Mouse (Mus musculus) limb, embryonic 10.5 days (tissue): Measurements from ENCODE around the gene Gcnt3. TPM values are rescaled to one million over a fixed set of nuclear protein-coding genes. Genes with fewer than 3 reads are reported as not detected.
A peak's percentile ranks its signal among the peaks of the same experiment; 100 is the strongest.

Experiments used
- DNase-seq: peaks from one replicate; pipeline ENCODE4 v3.0.0-alpha.2; 2017; ENCODE audit warnings: low spot score
- H3K27ac ChIP-seq: fragments of 300-500 bp; sonication (generic); 2 replicates; pipeline ENCODE4 v1.5.1; 2016; ENCODE audit warnings: mild to moderate bottlenecking
- H3K27me3 ChIP-seq: fragments of 300-500 bp; sonication (generic); 2 replicates; pipeline ENCODE4 v1.6.1; 2016; ENCODE audit warnings: low read depth, mild to moderate bottlenecking; ENCODE audit not compliant: poor library complexity, severe bottlenecking
- H3K36me3 ChIP-seq: fragments of 300-500 bp; sonication (generic); 2 replicates; pipeline ENCODE4 v1.6.1; 2016; ENCODE audit warnings: mild to moderate bottlenecking, moderate library complexity
- H3K4me1 ChIP-seq: fragments of 300-500 bp; sonication (generic); 2 replicates; pipeline ENCODE4 v1.6.1; 2016
- H3K4me3 ChIP-seq: fragments of 300-500 bp; sonication (generic); 2 replicates; pipeline ENCODE4 v1.5.1; 2016; ENCODE audit warnings: mild to moderate bottlenecking, moderate library complexity
- H3K9me3 ChIP-seq: fragments of 300-500 bp; sonication (generic); replicated peaks from 2 replicates; pipeline ENCODE4 v1.6.1; 2016; ENCODE audit warnings: mild to moderate bottlenecking
- WGBS: fragments of 180-500 bp; shearing (Covaris S2); methylation state at CpG from one replicate; pipeline ENCODE4 v1.1.7; 2016; 5-methylcytosine and 5-hydroxymethylcytosine counted together
- polyA plus RNA-seq: library from polyadenylated mRNA; unstranded; fragments of >200 nt; fragmentation: Nextera tagmentation; extraction: Ambion mirVana; gene quantifications from 2 replicates; pipeline ENCODE4 v1.2.1, GENCODE M21; 2016

Gcnt3 gene
- polyA plus RNA-seq: not detected in 2 replicates

GRCm38 (mm10) chr9:70037988-70038387 lies at the start of gene Gcnt3:
Gcnt3 (minus strand) TSS chr9:70038088.
- Histone ChIP-seq H3K9me3 (no peaks in the 10 kb centered on the region), H3K4me3 (no peak within 1 kb of the TSS), H3K27ac (no peak within 1 kb of the TSS), H3K27me3 (no peaks in the 10 kb centered on the region), H3K4me1 (no peaks in the 10 kb centered on the region), H3K36me3 (no peaks in the 10 kb centered on the region)
- DNase-seq: no peak
- 88% methylated on average over 7 of the region's 7 CpGs for WGBS

GRCm38 (mm10) chr9:70087379-70087778 lies 49.5 kb upstream of the Gcnt3 start:
- no peaks in the 10 kb centered on the region for H3K36me3 ChIP-seq
- no peaks in the 10 kb centered on the region for H3K27me3 ChIP-seq
- DNase-seq: no peak
- H3K4me3 ChIP-seq: no peak overlapping the region
- WGBS: 83% methylated on average over 5 of the region's 5 CpGs
- peaks cover 7% of the 10 kb centered on the region for H3K4me1 ChIP-seq
- no peaks in the 10 kb centered on the region for H3K9me3 ChIP-seq
- no peak overlapping the region for H3K27ac ChIP-seq

GRCm38 (mm10) chr9:70086091-70086490 lies 48.2 kb upstream of the Gcnt3 start:
- Histone ChIP-seq H3K9me3 (no peaks in the 10 kb centered on the region), H3K4me3 (no peak overlapping the region), H3K27me3 (no peaks in the 10 kb centered on the region), H3K36me3 (no peaks in the 10 kb centered on the region), H3K4me1 (peaks cover 13% of the 10 kb centered on the region), H3K27ac (no peak overlapping the region)
- DNase-seq: no peak
- WGBS: 42% methylated on average over 6 of the region's 6 CpGs

GRCm38 (mm10) chr9:70084107-70084506 lies 46.2 kb upstream of the Gcnt3 start:
- H3K27me3 ChIP-seq: no peaks in the 10 kb centered on the region
- DNase-seq: peak; percentile 70
- H3K27ac ChIP-seq: no peak overlapping the region
- H3K4me3 ChIP-seq: no peak overlapping the region
- 67% methylated on average over 11 of the region's 11 CpGs for WGBS
- H3K4me1 ChIP-seq: peaks cover 13% of the 10 kb centered on the region
- no peaks in the 10 kb centered on the region for H3K36me3 ChIP-seq
- no peaks in the 10 kb centered on the region for H3K9me3 ChIP-seq

GRCm38 (mm10) chr9:70082357-70083204 lies 44.7 kb upstream of the Gcnt3 start:
- Histone ChIP-seq H3K27ac (peak overlapping the region; percentile 31; the same call in 1 of the 2 replicates), H3K36me3 (no peaks in the 10 kb centered on the region), H3K27me3 (no peaks in the 10 kb centered on the region), H3K4me3 (peak overlapping the region; percentile 22; the same call in 1 of the 2 replicates), H3K4me1 (peaks cover 13% of the 10 kb centered on the region), H3K9me3 (no peaks in the 10 kb centered on the region)
- WGBS: 54% methylated on average over 25 of the region's 25 CpGs
- DNase-seq: no peak

- DNase-seq: no peak
- H3K9me3 ChIP-seq: no peaks in the 10 kb centered on the region
- H3K27ac ChIP-seq: no peak overlapping the region
- no peak overlapping the region for H3K4me3 ChIP-seq
- H3K27me3 ChIP-seq: no peaks in the 10 kb centered on the region
- peaks cover 13% of the 10 kb centered on the region for H3K4me1 ChIP-seq
- 94% methylated on average over 7 of the region's 7 CpGs for WGBS
- H3K36me3 ChIP-seq: no peaks in the 10 kb centered on the region
Measured at GRCm38 (mm10) chr9:70081767-70082166, 43.9 kb upstream of the Gcnt3 start.

GRCm38 (mm10) chr9:70080976-70081375 lies 43.1 kb upstream of the Gcnt3 start:
- H3K27ac ChIP-seq: no peak overlapping the region
- H3K4me1 ChIP-seq: peaks cover 13% of the 10 kb centered on the region
- H3K36me3 ChIP-seq: no peaks in the 10 kb centered on the region
- WGBS: 79% methylated on average over 2 of the region's 2 CpGs
- DNase-seq: no peak
- no peaks in the 10 kb centered on the region for H3K9me3 ChIP-seq
- H3K4me3 ChIP-seq: no peak overlapping the region
- H3K27me3 ChIP-seq: no peaks in the 10 kb centered on the region

- no peaks in the 10 kb centered on the region for H3K9me3 ChIP-seq
- H3K27me3 ChIP-seq: no peaks in the 10 kb centered on the region
- peaks cover 13% of the 10 kb centered on the region for H3K4me1 ChIP-seq
- no peak overlapping the region for H3K27ac ChIP-seq
- DNase-seq: no peak
- no peak overlapping the region for H3K4me3 ChIP-seq
- H3K36me3 ChIP-seq: no peaks in the 10 kb centered on the region
- WGBS: 93% methylated on average over 9 of the region's 9 CpGs
Measured at GRCm38 (mm10) chr9:70080027-70080800, 42.3 kb upstream of the Gcnt3 start.

GRCm38 (mm10) chr9:70078034-70078433 lies 40.1 kb upstream of the Gcnt3 start:
- Histone ChIP-seq H3K27ac (no peak overlapping the region), H3K9me3 (no peaks in the 10 kb centered on the region), H3K4me1 (peaks cover 12% of the 10 kb centered on the region), H3K27me3 (no peaks in the 10 kb centered on the region), H3K4me3 (no peak overlapping the region), H3K36me3 (no peaks in the 10 kb centered on the region)
- WGBS: 91% methylated on average over 3 of the region's 3 CpGs
- DNase-seq: no peak

- DNase-seq: no peak
- no peak overlapping the region for H3K27ac ChIP-seq
- H3K36me3 ChIP-seq: no peaks in the 10 kb centered on the region
- H3K27me3 ChIP-seq: no peaks in the 10 kb centered on the region
- peaks cover 4% of the 10 kb centered on the region for H3K4me1 ChIP-seq
- no peak overlapping the region for H3K4me3 ChIP-seq
- 80% methylated on average over 7 of the region's 7 CpGs for WGBS
- no peaks in the 10 kb centered on the region for H3K9me3 ChIP-seq
Measured at GRCm38 (mm10) chr9:70077170-70077569, 39.3 kb upstream of the Gcnt3 start.

GRCm38 (mm10) chr9:70072387-70072786 lies 34.5 kb upstream of the Gcnt3 start:
- no peak overlapping the region for H3K27ac ChIP-seq
- WGBS: 92% methylated on average over 8 of the region's 8 CpGs
- no peaks in the 10 kb centered on the region for H3K9me3 ChIP-seq
- no peaks in the 10 kb centered on the region for H3K36me3 ChIP-seq
- DNase-seq: no peak
- no peaks in the 10 kb centered on the region for H3K4me1 ChIP-seq
- no peaks in the 10 kb centered on the region for H3K27me3 ChIP-seq
- H3K4me3 ChIP-seq: no peak overlapping the region

- H3K4me3 ChIP-seq: no peak overlapping the region
- H3K27ac ChIP-seq: no peak overlapping the region
- no peaks in the 10 kb centered on the region for H3K9me3 ChIP-seq
- no peaks in the 10 kb centered on the region for H3K36me3 ChIP-seq
- 83% methylated on average over 8 of the region's 8 CpGs for WGBS
- no peak for DNase-seq
- no peaks in the 10 kb centered on the region for H3K27me3 ChIP-seq
- no peaks in the 10 kb centered on the region for H3K4me1 ChIP-seq
Measured at GRCm38 (mm10) chr9:70069961-70070435, 32.1 kb upstream of the Gcnt3 start.

GRCm38 (mm10) chr9:70067497-70067896 lies 29.6 kb upstream of the Gcnt3 start:
- Histone ChIP-seq H3K4me1 (no peaks in the 10 kb centered on the region), H3K36me3 (no peaks in the 10 kb centered on the region), H3K9me3 (no peaks in the 10 kb centered on the region), H3K4me3 (no peak overlapping the region), H3K27ac (no peak overlapping the region), H3K27me3 (no peaks in the 10 kb centered on the region)
- DNase-seq: no peak
- 96% methylated on average over 3 of the region's 3 CpGs for WGBS
